Mouse (Mus musculus) cerebellum, postnatal 4 days (tissue): ENCODE measurements around the gene Cdk15.

Experiments
- DNase-seq, 2 experiments: peaks; one replicate each; pipeline ENCODE4 v3.0.0; 2022; ENCODE audit warnings: low spot score in 2 of 2, mixed read lengths in 1 of 2

Gene Cdk15

GRCm38 (mm10) chr1:59256751-59257231 lies at the start of gene Cdk15:
Gene Cdk15 (plus strand): TSS chr1:59256906.
- DNase-seq = no peak

GRCm38 (mm10) chr1:59208331-59208730 lies 48.4 kb upstream of the Cdk15 start:
- DNase-seq = no peak

- no peak for DNase-seq
Measured at GRCm38 (mm10) chr1:59211651-59212050, 45.1 kb upstream of the Cdk15 start.

- no peak for DNase-seq
Measured at GRCm38 (mm10) chr1:59212076-59212779, 44.5 kb upstream of the Cdk15 start.

GRCm38 (mm10) chr1:59212951-59213350 lies 43.8 kb upstream of the Cdk15 start:
- DNase-seq = no peak

GRCm38 (mm10) chr1:59215446-59215845 lies 41.3 kb upstream of the Cdk15 start:
- peak in 1 of 2 experiments; percentile 13 for DNase-seq

- no peak for DNase-seq
Measured at GRCm38 (mm10) chr1:59220371-59220770, 36.3 kb upstream of the Cdk15 start.

GRCm38 (mm10) chr1:59221591-59221990 lies 35.1 kb upstream of the Cdk15 start:
- DNase-seq = no peak

GRCm38 (mm10) chr1:59222101-59222825 lies 34.4 kb upstream of the Cdk15 start:
- DNase-seq = no peak

GRCm38 (mm10) chr1:59228552-59228951 lies 28.2 kb upstream of the Cdk15 start:
- no peak for DNase-seq

GRCm38 (mm10) chr1:59229187-59229586 lies 27.5 kb upstream of the Cdk15 start:
- no peak for DNase-seq

- DNase-seq = peak; percentile 99 to 100
Measured at GRCm38 (mm10) chr1:59236856-59237441, 19.8 kb upstream of the Cdk15 start, which contains the start of gene Als2. Gene Als2 (minus strand): TSS chr1:59237231.

GRCm38 (mm10) chr1:59237614-59238211 lies 19.0 kb upstream of the Cdk15 start:
- DNase-seq = peak; percentile 29 to 61

- DNase-seq = no peak
Measured at GRCm38 (mm10) chr1:59243770-59244169, 12.9 kb upstream of the Cdk15 start.

- DNase-seq = peak; percentile 40 to 73
Measured at GRCm38 (mm10) chr1:59247602-59248001, 9.1 kb upstream of the Cdk15 start.

- no peak for DNase-seq
Measured at GRCm38 (mm10) chr1:59252762-59253161, 3.9 kb upstream of the Cdk15 start.

- peak in 1 of 2 experiments; percentile 12 for DNase-seq
Measured at GRCm38 (mm10) chr1:59253301-59253909, 3.3 kb upstream of the Cdk15 start.

- no peak for DNase-seq
Measured at GRCm38 (mm10) chr1:59257736-59258135, 1.0 kb downstream of the Cdk15 start.

GRCm38 (mm10) chr1:59268931-59269330 lies 12.2 kb downstream of the Cdk15 start:
- no peak for DNase-seq

GRCm38 (mm10) chr1:59269466-59269865 lies 12.8 kb downstream of the Cdk15 start:
- DNase-seq = no peak

- no peak for DNase-seq
Measured at GRCm38 (mm10) chr1:59269951-59270689, 13.4 kb downstream of the Cdk15 start.
